Mouse (Mus musculus): ENCODE measurements at regions not wholly inside any gene's neighbourhood (a gene's known extent, or its start where the extent isn't known, plus 50 kb on each side); places are given as distances from the start of the nearest gene placed in this dataset.

DNA sequence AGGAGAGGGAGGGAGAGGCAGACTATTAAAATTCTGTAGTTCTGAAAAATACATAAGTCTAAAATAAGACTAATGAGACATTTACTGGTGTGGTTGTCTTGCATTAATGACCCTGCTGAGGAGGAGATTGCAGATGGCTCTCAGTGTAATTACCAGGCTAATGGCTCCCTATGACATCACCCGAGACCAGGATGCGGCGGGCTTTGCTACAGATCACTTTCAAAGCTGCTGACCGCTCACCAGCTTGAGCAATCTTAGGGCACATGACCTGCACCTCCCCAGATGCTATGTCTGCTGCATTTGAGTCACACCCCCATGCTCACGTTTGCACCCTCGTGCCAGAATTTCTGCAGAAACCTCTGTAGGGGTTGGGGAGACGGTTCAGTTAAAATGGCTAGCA, 242.0 kb downstream of the Gm26897 start:
- TF ChIP-seq CTCF (IDR thresholded peaks at IDR 0.05) (no peak), EP300 (IDR thresholded peaks at IDR 0.05) (no peak)
